In the genomic region with DNA sequence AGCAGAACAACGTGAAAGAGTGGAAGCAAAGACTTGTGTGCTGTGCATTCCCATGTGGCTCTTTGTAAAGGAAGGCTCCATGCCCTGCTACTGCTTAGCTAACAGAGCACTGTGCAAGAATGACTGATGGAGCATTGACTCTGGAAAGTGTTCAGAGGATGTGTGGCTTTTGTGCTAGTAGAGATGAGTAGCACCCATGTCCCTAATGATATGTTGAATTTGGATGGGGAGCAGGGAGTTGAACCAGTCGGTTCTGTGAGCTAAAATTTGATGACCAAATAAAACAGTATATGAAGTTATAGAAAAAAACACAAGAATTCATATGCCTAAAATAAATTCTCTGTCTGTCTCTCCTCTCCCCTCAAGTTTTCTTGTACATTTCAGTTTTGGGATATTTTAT, we compare ENCODE assay signal across 23 mouse cellular contexts. TPM values are rescaled to one million over a fixed set of nuclear protein-coding genes. Genes with fewer than 3 reads are reported as not detected.
DNase-seq lines count a peak whose midpoint lies in the region; ATAC-seq and TF ChIP-seq lines count a peak whose summit lies in the region.
"Had no signal": no experiment of that assay in that cellular context is flagged by ENCODE, and none has a peak within 500 bp of the region (broad histone marks: within the 10 kb centered on the region; RNA-seq: fewer than 3 reads in every experiment).

No protein-coding gene starts in this region.

- no peaks in the 10 kb centered on the region for H3K27me3 ChIP-seq in megakaryocyte, embryonic 14.5 days (replicated peaks)
- H3K27me3 ChIP-seq: embryonic facial prominence, embryonic 13.5 days; embryonic facial prominence, embryonic 15.5 days; forebrain, embryonic 12.5 days had no signal

- H3K9me3 ChIP-seq in megakaryocyte, embryonic 14.5 days: no peaks in the 10 kb centered on the region
- H3K9me3 ChIP-seq: embryonic facial prominence, embryonic 13.5 days; embryonic facial prominence, embryonic 15.5 days; forebrain, embryonic 10.5 days; forebrain, embryonic 12.5 days had no signal

- ATAC-seq in megakaryocyte, adult 5-6 weeks (ENCODE audit: poor library complexity, severe bottlenecking): no peak
- ATAC-seq: forebrain, embryonic 14.5 days; forebrain, embryonic 16.5 days had no signal

- H3K27ac ChIP-seq in olfactory bulb, adult 2 months (ENCODE audit: insufficient read depth, low read depth, low read length): peak overlapping the region; percentile 37; the same call in 1 of the 2 replicates
- H3K27ac ChIP-seq: embryonic facial prominence, embryonic 13.5 days; embryonic facial prominence, embryonic 15.5 days; forebrain, embryonic 10.5 days; forebrain, embryonic 12.5 days had no signal

- peak; percentile 70 for DNase-seq in heart, adult 11 months
- DNase-seq in heart, postnatal 14 days: no peak
- DNase-seq in thymus, postnatal 36 days: no peak
- DNase-seq: adrenal gland, adult 2 months; adrenal gland, postnatal 10 days; adrenal gland, postnatal 25 days; cerebellum, adult 11 months; cerebellum, adult 18-20 months; cerebellum, adult 8-10 months; cerebellum, adult 9-11 months; cerebellum, postnatal 14 days; cerebellum, postnatal 36 days; embryo, embryonic 11 days had no signal

- H3K4me3 ChIP-seq in megakaryocyte, embryonic 14.5 days (replicated peaks): peak overlapping the region; percentile 42
- H3K4me3 ChIP-seq in olfactory bulb, adult 2 months (ENCODE audit: insufficient read depth, low read depth, low read length): no peak overlapping the region
- H3K4me3 ChIP-seq: embryonic facial prominence, embryonic 13.5 days; embryonic facial prominence, embryonic 15.5 days; erythroblast, embryonic 14.5 days; forebrain, embryonic 10.5 days; forebrain, embryonic 12.5 days had no signal

- TF ChIP-seq POLR2A in olfactory bulb, adult 2 months (IDR thresholded peaks at IDR 0.05; ENCODE audit: insufficient read depth, low read depth, low read length): no peak

- no peak for TF ChIP-seq CTCF in olfactory bulb, adult 2 months (IDR thresholded peaks at IDR 0.05; ENCODE audit: insufficient read depth, low read depth, low read length)

- H3K36me3 ChIP-seq in megakaryocyte, embryonic 14.5 days (replicated peaks; ENCODE audit: low read length): peaks cover 34% of the 10 kb centered on the region
- H3K36me3 ChIP-seq: embryonic facial prominence, embryonic 13.5 days; embryonic facial prominence, embryonic 15.5 days; forebrain, embryonic 12.5 days had no signal

- 53% methylated on average over 2 of the region's 2 CpGs for WGBS in olfactory bulb, adult 2 months

- intact Hi-C loops in heart, postnatal 14 days (cut with DNase I): no loop called here

- H3K4me1 ChIP-seq in megakaryocyte, embryonic 14.5 days: peaks cover 85% of the 10 kb centered on the region
- no peaks in the 10 kb centered on the region for H3K4me1 ChIP-seq in olfactory bulb, adult 2 months (ENCODE audit: control insufficient read depth, insufficient read depth, low read length)

RNA-seq across cellular contexts. Expression of a gene that starts 13.9 kb away (rescaled TPM):
- total RNA-seq in heart, postnatal 14 days (2021): 10 to 100 TPM; 76.8 to 81.2 TPM
- polyA plus RNA-seq in megakaryocyte, embryonic 14.5 days (2012; ENCODE audit: insufficient read depth, low replicate concordance): 4.5 and 13.8 TPM in 2 replicates
- total RNA-seq in megakaryocyte, adult 5-6 weeks (2015): 125 and 149 TPM in 2 replicates
- total RNA-seq in megakaryocyte, adult 5-6 weeks (2017): 244 and 262 TPM in 2 replicates
- polyA plus RNA-seq in olfactory bulb, adult 2 months (2012; ENCODE audit: insufficient read depth, insufficient read length, low replicate concordance, missing spikeins): 106 and 194 TPM in 2 replicates
